Mouse (Mus musculus): ENCODE measurements around the gene Atcay. TPM values are rescaled to one million over a fixed set of nuclear protein-coding genes. Genes with fewer than 3 reads are reported as not detected.
"Not testable (repeated sequence)": the region's sequence is repeated elsewhere in the genome, so short reads cannot be mapped to it uniquely, and the experiment has no call there.

Atcay gene
- total and polyA plus RNA-seq, 3 experiments = 0.06 to 0.08 TPM; not detected in 1

GRCm38 (mm10) chr10:81175936-81176465 lies 54.6 kb downstream of the Atcay start:
- Histone ChIP-seq H3K36me3 (replicated peaks in 1 of 2; ENCODE audit: control insufficient read depth in 1 of 2, insufficient read depth in 1 of 2, low read length in 1 of 2) (peaks cover 37 to 39% of the 10 kb centered on the region in 2 experiments), H3K9ac (ENCODE audit: insufficient read depth, low read depth) (peak overlapping the region; percentile 23; the same call in 1 of the 2 replicates), H3K4me1 (ENCODE audit: control insufficient read depth in 1 of 2, insufficient read depth in 2 of 2) (peaks cover 22 to 43% of the 10 kb centered on the region in 2 experiments), H3K79me2 (replicated peaks; ENCODE audit: control insufficient read depth, extremely low read depth, insufficient read depth, poor library complexity, severe bottlenecking) (peaks cover 39% of the 10 kb centered on the region), H3K27ac (ENCODE audit: insufficient read depth, low read depth) (no peak overlapping the region), H3K4me3 (replicated peaks in 1 of 3; ENCODE audit: low read depth in 2 of 3, low read length in 2 of 3, poor library complexity in 1 of 3) (peak overlapping the region in 2 of 3 experiments; percentile 21 to 99), H3K9me3 (replicated peaks; ENCODE audit: low read length) (no peaks in the 10 kb centered on the region), H3K27me3 (replicated peaks) (no peaks in the 10 kb centered on the region), H3K4me2 (ENCODE audit: insufficient read depth, low read depth, poor library complexity, severe bottlenecking) (peak overlapping the region; percentile 93)
- dilution Hi-C loops (cut with MboI; ENCODE audit: extremely low pct_ligation_motif_present, extremely low pct_unique_long_range_greater_than_20kb, low sequenced_read_pairs) = no loop called here
- no peak for DNase-seq (ENCODE audit: extremely low read depth)
- in situ Hi-C loops (cut with MboI; ENCODE audit: low pct_ligation_motif_present, low pct_unique_long_range_greater_than_20kb, low sequenced_read_pairs) = loop anchor here (10.0 kb wide), 1 partner anchor 101 kb away; the partner anchor contains the start of gene Thop1
- no peak for TF ChIP-seq NRF1 (IDR thresholded peaks at IDR 0.05; ENCODE audit: low read depth, low read length)
- no peak for TF ChIP-seq E2F4 (IDR thresholded peaks at IDR 0.05; ENCODE audit: insufficient replicate concordance, low read depth, low read length)
- no peak for TF ChIP-seq MAX (IDR thresholded peaks at IDR 0.05; ENCODE audit: low read length)
- 0 out of 2 replicates have a peak, but pooled peaks have one; percentile 22 for TF ChIP-seq ZNF384 (IDR thresholded peaks at IDR 0.05; ENCODE audit: low read depth, low read length)
- 0 out of 2 replicates have a peak, but pooled peaks have one; percentile 9 for TF ChIP-seq RCOR1 (conservative IDR thresholded peaks at IDR 0.05; ENCODE audit: low read depth, low read length)
- no peak for TF ChIP-seq BHLHE40 (IDR thresholded peaks at IDR 0.05; ENCODE audit: low read depth, low read length)
- no peak for TF ChIP-seq ZKSCAN1 (IDR thresholded peaks at IDR 0.05; ENCODE audit: borderline replicate concordance, low read depth, low read length)
- TF ChIP-seq JUND (conservative IDR thresholded peaks at IDR 0.05; ENCODE audit: low read depth, low read length) = no peak

- peaks cover 38% of the 10 kb centered on the region for H3K79me2 ChIP-seq (replicated peaks; ENCODE audit: control insufficient read depth, extremely low read depth, insufficient read depth, poor library complexity, severe bottlenecking)
- DNase-seq (ENCODE audit: extremely low read depth); H3K27ac ChIP-seq (ENCODE audit: insufficient read depth, low read depth); H3K9me3 ChIP-seq (replicated peaks; ENCODE audit: low read length); H3K27me3 ChIP-seq (replicated peaks); dilution Hi-C loops (cut with MboI; ENCODE audit: extremely low pct_ligation_motif_present, extremely low pct_unique_long_range_greater_than_20kb, low sequenced_read_pairs): not testable (repeated sequence)
- peak in 1 of 2 experiments; percentile 6; a peak in 1 of 4 replicates for TF ChIP-seq CTCF (conservative IDR thresholded peaks at IDR 0.05 in 1 of 2, IDR thresholded peaks at IDR 0.05 in 1 of 2; ENCODE audit: low read depth in 2 of 2, low read length in 2 of 2)
- TF ChIP-seq MXI1 (IDR thresholded peaks at IDR 0.05; ENCODE audit: low read depth, low read length) = peak; percentile 10; the same call in 1 of the 2 replicates
- TF ChIP-seq MYC (IDR thresholded peaks at IDR 0.05; ENCODE audit: low read depth, low read length) = peak; percentile 5; the same call in 1 of the 2 replicates
- peak; percentile 77 for TF ChIP-seq ZNF384 (IDR thresholded peaks at IDR 0.05; ENCODE audit: low read depth, low read length)
- peak; percentile 15; the same call in 1 of the 2 replicates for TF ChIP-seq SIN3A (IDR thresholded peaks at IDR 0.05; ENCODE audit: low read length)
- in situ Hi-C loops (cut with MboI; ENCODE audit: low pct_ligation_motif_present, low pct_unique_long_range_greater_than_20kb, low sequenced_read_pairs) = loop anchor here (10.0 kb wide), 1 partner anchor 101 kb away; the partner anchor contains the start of gene Thop1
- H3K4me2 ChIP-seq (ENCODE audit: insufficient read depth, low read depth, poor library complexity, severe bottlenecking) = peak overlapping the region; percentile 93
- peaks cover 30 to 33% of the 10 kb centered on the region in 2 experiments for H3K36me3 ChIP-seq (replicated peaks in 1 of 2; ENCODE audit: control insufficient read depth in 1 of 2, insufficient read depth in 1 of 2, low read length in 1 of 2)
- peaks cover 22 to 36% of the 10 kb centered on the region in 2 experiments for H3K4me1 ChIP-seq (ENCODE audit: control insufficient read depth in 1 of 2, insufficient read depth in 2 of 2)
- H3K9ac ChIP-seq (ENCODE audit: insufficient read depth, low read depth) = 0 out of 2 replicates have a peak overlapping the region, but pooled peaks have one; percentile 9
- H3K4me3 ChIP-seq (replicated peaks in 1 of 3; ENCODE audit: low read depth in 2 of 3, low read length in 2 of 3, poor library complexity in 1 of 3) = peak overlapping the region in 1 of 3 experiments; percentile 28
Measured at GRCm38 (mm10) chr10:81175345-81175701, 55.3 kb downstream of the Atcay start.

Measured in CH12.LX (cell line).